Mouse (Mus musculus) small intestine, adult 2 months (tissue): ENCODE measurements around the gene Mob3c.

Source experiments
- CTCF ChIP-seq: fragments of 200-500 bp; IDR thresholded peaks from 2 replicates; pipeline ENCODE4 v1.5.1; 2012; ENCODE audit warnings: low read depth, mild to moderate bottlenecking, control low read depth, inconsistent platforms, low read length, moderate library complexity, mixed read lengths; ENCODE audit not compliant: insufficient replicate concordance, insufficient read length; ENCODE audit errors: extremely low read depth
- POLR2A ChIP-seq: fragments of 200-500 bp; IDR thresholded peaks from 2 replicates; pipeline ENCODE4 v1.6.1; 2012; ENCODE audit warnings: low read depth, mild to moderate bottlenecking, control low read depth, inconsistent platforms, low read length, moderate library complexity

DNA sequence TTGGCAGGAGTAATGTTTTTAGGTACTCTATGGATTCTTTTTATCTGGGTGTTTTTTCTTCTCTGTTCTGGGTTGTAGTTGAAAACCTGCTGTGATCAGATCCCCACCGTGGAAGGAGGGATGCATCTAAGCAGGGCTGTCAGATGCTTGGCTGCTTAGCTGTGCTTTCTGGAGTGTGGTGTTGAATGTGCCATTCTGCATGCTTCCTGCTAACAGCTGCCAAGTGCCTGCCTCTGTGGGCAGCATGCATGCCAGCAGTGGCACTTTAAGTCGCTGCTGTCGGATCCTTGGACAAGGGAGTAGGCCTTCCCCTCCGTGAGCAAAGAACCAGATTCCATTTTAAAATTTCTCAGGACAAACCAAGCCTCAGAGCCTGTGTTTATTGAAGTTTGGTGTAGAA lies 27.7 kb downstream of the Mob3c start:
- no peak for TF ChIP-seq POLR2A
- no peak for TF ChIP-seq CTCF
